Mouse (Mus musculus): Measurements from ENCODE around the gene Eps8l2. TPM values are rescaled to one million over a fixed set of nuclear protein-coding genes. Genes with fewer than 3 reads are reported as not detected.
"Not testable (repeated sequence)": the region's sequence is repeated elsewhere in the genome, so short reads cannot be mapped to it uniquely, and the experiment has no call there.

The Eps8l2 gene
- polyA plus RNA-seq, 1 experiment from 2014 or later: 13.6 TPM

DNA sequence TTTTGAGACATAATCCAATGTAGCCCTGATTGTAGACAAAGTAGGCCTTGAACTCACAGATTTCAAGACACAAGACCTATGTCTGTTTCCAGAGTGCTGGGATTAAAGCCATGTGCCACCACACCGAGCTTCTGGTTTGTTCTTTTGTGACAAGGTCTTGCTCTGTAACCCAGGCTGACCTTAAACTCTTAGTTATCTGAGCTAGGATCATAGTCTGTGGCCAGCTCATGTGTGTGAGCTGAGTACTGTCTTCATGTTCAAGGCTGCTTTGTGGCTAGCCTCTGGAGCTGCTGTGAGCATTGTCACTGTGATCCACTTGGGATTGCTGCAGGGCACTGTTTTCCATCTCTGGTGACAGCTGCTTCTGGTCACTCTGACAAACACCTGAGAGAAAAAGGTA is 56.7 kb downstream of the Eps8l2 start:
- no peaks in the 10 kb centered on the region for H3K9me3 ChIP-seq (ENCODE audit: control insufficient read depth, low read length)
- 61% methylated on average over 1 of the region's 1 CpGs for WGBS
- no peak overlapping the region for H3K27ac ChIP-seq (replicated peaks; ENCODE audit: low read depth, low read length)
- H3K4me3 ChIP-seq (ENCODE audit: low read depth, low read length): no peak overlapping the region
- H3K27me3 ChIP-seq (replicated peaks; ENCODE audit: control insufficient read depth, insufficient read depth, low read length): no peaks in the 10 kb centered on the region
- H3K9ac ChIP-seq (ENCODE audit: low read depth, low read length): no peak overlapping the region
- H3K36me3 ChIP-seq (ENCODE audit: control insufficient read depth, insufficient read depth, low read length): peaks cover 39% of the 10 kb centered on the region
- ATAC-seq (ENCODE audit: low read depth) (no peak), DNase-seq (ENCODE audit: low spot score) (no peak)
- peaks cover 8% of the 10 kb centered on the region for H3K4me1 ChIP-seq (ENCODE audit: control insufficient read depth, insufficient read depth, low read length)
- H3K4me2 ChIP-seq (ENCODE audit: low read depth, low read length): no peak overlapping the region

GRCm38 (mm10) chr7:141403305-141403704 is 64.6 kb downstream of the Eps8l2 start:
- DNase-seq (ENCODE audit: low spot score) (peak; percentile 42), ATAC-seq (ENCODE audit: low read depth) (peak; percentile 53; the same call in 1 of the 2 replicates)
- H3K27ac ChIP-seq (replicated peaks; ENCODE audit: low read depth, low read length): no peak overlapping the region
- H3K9me3 ChIP-seq (ENCODE audit: control insufficient read depth, low read length): no peaks in the 10 kb centered on the region
- H3K4me1 ChIP-seq (ENCODE audit: control insufficient read depth, insufficient read depth, low read length): no peaks in the 10 kb centered on the region
- no peak overlapping the region for H3K4me2 ChIP-seq (ENCODE audit: low read depth, low read length)
- no peaks in the 10 kb centered on the region for H3K27me3 ChIP-seq (replicated peaks; ENCODE audit: control insufficient read depth, insufficient read depth, low read length)
- no peak overlapping the region for H3K9ac ChIP-seq (ENCODE audit: low read depth, low read length)
- H3K4me3 ChIP-seq (ENCODE audit: low read depth, low read length): no peak overlapping the region
- WGBS: 53% methylated on average over 5 of the region's 5 CpGs
- H3K36me3 ChIP-seq (ENCODE audit: control insufficient read depth, insufficient read depth, low read length): peaks cover 53% of the 10 kb centered on the region

DNA sequence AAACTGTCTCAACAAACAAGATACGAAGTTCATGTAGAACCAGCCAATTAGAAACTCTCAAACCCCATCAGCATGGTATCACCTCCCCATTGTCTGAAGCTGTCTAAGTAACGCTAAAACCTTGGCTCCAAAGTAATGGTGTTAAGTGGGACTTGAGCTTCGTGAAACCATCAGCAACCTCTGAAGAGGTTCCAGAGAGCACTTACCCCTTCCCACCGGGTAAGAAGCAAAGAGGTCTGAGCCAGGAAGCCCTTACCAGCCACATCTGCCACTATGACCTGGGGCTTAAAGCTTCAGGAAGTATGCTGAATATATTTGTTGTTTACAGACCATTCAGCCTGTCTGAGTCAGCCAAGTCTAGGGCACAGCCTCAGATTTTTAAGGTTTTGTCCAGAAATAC is 66.8 kb downstream of the Eps8l2 start:
- DNase-seq (ENCODE audit: low spot score): no peak
- Histone ChIP-seq H3K9ac (ENCODE audit: low read depth, low read length) (no peak overlapping the region), H3K4me1 (ENCODE audit: control insufficient read depth, insufficient read depth, low read length) (no peaks in the 10 kb centered on the region), H3K4me3 (ENCODE audit: low read depth, low read length) (no peak overlapping the region), H3K27me3 (replicated peaks; ENCODE audit: control insufficient read depth, insufficient read depth, low read length) (no peaks in the 10 kb centered on the region), H3K4me2 (ENCODE audit: low read depth, low read length) (no peak overlapping the region), H3K27ac (replicated peaks; ENCODE audit: low read depth, low read length) (no peak overlapping the region), H3K9me3 (ENCODE audit: control insufficient read depth, low read length) (no peaks in the 10 kb centered on the region), H3K36me3 (ENCODE audit: control insufficient read depth, insufficient read depth, low read length) (peaks cover 54% of the 10 kb centered on the region)
- WGBS: 80% methylated on average over 4 of the region's 4 CpGs
- ATAC-seq (ENCODE audit: low read depth): no peak

DNA sequence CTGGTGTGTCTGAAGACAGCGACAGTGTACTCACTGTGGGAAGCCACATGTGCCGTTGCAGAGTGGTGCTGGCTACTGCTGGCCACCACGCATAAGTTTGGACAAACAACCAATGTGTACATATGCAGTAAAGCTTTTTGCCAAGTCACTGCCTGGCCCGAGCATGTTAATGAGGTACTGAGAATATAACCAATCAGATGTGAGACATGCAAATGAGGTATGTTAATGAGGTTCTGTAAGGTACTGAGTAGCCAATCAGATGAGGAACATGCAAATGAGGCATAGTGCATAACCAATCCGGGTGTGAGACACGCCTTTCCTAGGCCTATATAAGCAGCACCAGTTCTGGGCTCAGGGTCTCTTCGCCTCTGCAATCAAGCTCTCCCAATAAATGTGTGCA is 69.0 kb downstream of the Eps8l2 start:
- not testable (repeated sequence) for H3K4me3 ChIP-seq (ENCODE audit: low read depth, low read length); H3K27ac ChIP-seq (replicated peaks; ENCODE audit: low read depth, low read length); H3K9me3 ChIP-seq (ENCODE audit: control insufficient read depth, low read length); H3K4me1 ChIP-seq (ENCODE audit: control insufficient read depth, insufficient read depth, low read length); H3K9ac ChIP-seq (ENCODE audit: low read depth, low read length); ATAC-seq (ENCODE audit: low read depth); H3K27me3 ChIP-seq (replicated peaks; ENCODE audit: control insufficient read depth, insufficient read depth, low read length); H3K4me2 ChIP-seq (ENCODE audit: low read depth, low read length); DNase-seq (ENCODE audit: low spot score)
- H3K36me3 ChIP-seq (ENCODE audit: control insufficient read depth, insufficient read depth, low read length): peaks cover 45% of the 10 kb centered on the region
- 93% methylated on average over 6 of the region's 7 CpGs for WGBS

- H3K36me3 ChIP-seq (ENCODE audit: control insufficient read depth, insufficient read depth, low read length): peaks cover 38% of the 10 kb centered on the region
Measured at GRCm38 (mm10) chr7:141408833-141409232, 70.2 kb downstream of the Eps8l2 start.

GRCm38 (mm10) chr7:141410631-141411030 is 72.0 kb downstream of the Eps8l2 start:
- no peaks in the 10 kb centered on the region for H3K27me3 ChIP-seq (replicated peaks; ENCODE audit: control insufficient read depth, insufficient read depth, low read length)
- H3K27ac ChIP-seq (replicated peaks; ENCODE audit: low read depth, low read length): no peak overlapping the region
- no peaks in the 10 kb centered on the region for H3K9me3 ChIP-seq (ENCODE audit: control insufficient read depth, low read length)
- no peak overlapping the region for H3K4me2 ChIP-seq (ENCODE audit: low read depth, low read length)
- no peak overlapping the region for H3K4me3 ChIP-seq (ENCODE audit: low read depth, low read length)
- no peaks in the 10 kb centered on the region for H3K4me1 ChIP-seq (ENCODE audit: control insufficient read depth, insufficient read depth, low read length)
- no peak overlapping the region for H3K9ac ChIP-seq (ENCODE audit: low read depth, low read length)
- DNase-seq (ENCODE audit: low spot score): no peak
- H3K36me3 ChIP-seq (ENCODE audit: control insufficient read depth, insufficient read depth, low read length): peaks cover 38% of the 10 kb centered on the region
- ATAC-seq (ENCODE audit: low read depth): no peak
- WGBS: 92% methylated on average over 8 of the region's 8 CpGs

More at GRCm38 (mm10) chr7:141408833-141409232, 70.2 kb downstream of the Eps8l2 start:
- H3K4me2 ChIP-seq (ENCODE audit: low read depth, low read length): no peak overlapping the region
- WGBS: 9% methylated on average over 11 of the region's 11 CpGs
- peak; percentile 78 for ATAC-seq (ENCODE audit: low read depth)
- H3K27ac ChIP-seq (replicated peaks; ENCODE audit: low read depth, low read length): no peak overlapping the region
- H3K27me3 ChIP-seq (replicated peaks; ENCODE audit: control insufficient read depth, insufficient read depth, low read length): no peaks in the 10 kb centered on the region
- no peak overlapping the region for H3K9ac ChIP-seq (ENCODE audit: low read depth, low read length)
- no peaks in the 10 kb centered on the region for H3K4me1 ChIP-seq (ENCODE audit: control insufficient read depth, insufficient read depth, low read length)
- no peak overlapping the region for H3K4me3 ChIP-seq (ENCODE audit: low read depth, low read length)
- no peaks in the 10 kb centered on the region for H3K9me3 ChIP-seq (ENCODE audit: control insufficient read depth, low read length)
- DNase-seq (ENCODE audit: low spot score): peak; percentile 85

GRCm38 (mm10) chr7:141411667-141412066 is 73.0 kb downstream of the Eps8l2 start:
- Histone ChIP-seq H3K4me3 (ENCODE audit: low read depth, low read length) (no peak overlapping the region), H3K4me1 (ENCODE audit: control insufficient read depth, insufficient read depth, low read length) (no peaks in the 10 kb centered on the region), H3K27ac (replicated peaks; ENCODE audit: low read depth, low read length) (no peak overlapping the region), H3K9ac (ENCODE audit: low read depth, low read length) (no peak overlapping the region), H3K4me2 (ENCODE audit: low read depth, low read length) (no peak overlapping the region), H3K36me3 (ENCODE audit: control insufficient read depth, insufficient read depth, low read length) (peaks cover 38% of the 10 kb centered on the region), H3K9me3 (ENCODE audit: control insufficient read depth, low read length) (no peaks in the 10 kb centered on the region), H3K27me3 (replicated peaks; ENCODE audit: control insufficient read depth, insufficient read depth, low read length) (no peaks in the 10 kb centered on the region)
- DNase-seq (ENCODE audit: low spot score) (no peak), ATAC-seq (ENCODE audit: low read depth) (no peak)
- WGBS: 100% methylated on average over 1 of the region's 1 CpGs

Other genes with a start within 250 kb of the Eps8l2 start
- 4.0 and 4.4 TPM in 2 replicates for gene Sigirr, start 238.3 kb upstream of the Eps8l2 start, polyA plus RNA-seq (2014; fragmentation: Nextera tagmentation; extraction: Ambion mirVana)
- 3.7 and 5.0 TPM in 2 replicates for gene Ano9, start 221.1 kb upstream of the Eps8l2 start, polyA plus RNA-seq (2014; fragmentation: Nextera tagmentation; extraction: Ambion mirVana)
- gene Ptdss2, start 216.5 kb upstream of the Eps8l2 start, polyA plus RNA-seq (2014; fragmentation: Nextera tagmentation; extraction: Ambion mirVana): 64.5 and 74.8 TPM in 2 replicates
- 160 and 166 TPM in 2 replicates for gene Rnh1, start 166.0 kb upstream of the Eps8l2 start, polyA plus RNA-seq (2014; fragmentation: Nextera tagmentation; extraction: Ambion mirVana)
- 122 and 142 TPM in 2 replicates for gene Hras, start 144.9 kb upstream of the Eps8l2 start, polyA plus RNA-seq (2014; fragmentation: Nextera tagmentation; extraction: Ambion mirVana)
- 6.0 and 7.2 TPM in 2 replicates for gene Lrrc56, start 144.7 kb upstream of the Eps8l2 start, polyA plus RNA-seq (2014; fragmentation: Nextera tagmentation; extraction: Ambion mirVana)
- 1.3 and 1.5 TPM in 2 replicates for gene Lmntd2, start 124.8 kb upstream of the Eps8l2 start, polyA plus RNA-seq (2014; fragmentation: Nextera tagmentation; extraction: Ambion mirVana)
- 26.7 and 30.2 TPM in 2 replicates for gene Rassf7, start 123.0 kb upstream of the Eps8l2 start, polyA plus RNA-seq (2014; fragmentation: Nextera tagmentation; extraction: Ambion mirVana)
- gene Phrf1, start 110.1 kb upstream of the Eps8l2 start, polyA plus RNA-seq (2014; fragmentation: Nextera tagmentation; extraction: Ambion mirVana): 59.8 and 62.7 TPM in 2 replicates
- 2.3 and 2.4 TPM in 2 replicates for gene Irf7, start 72.4 kb upstream of the Eps8l2 start, polyA plus RNA-seq (2014; fragmentation: Nextera tagmentation; extraction: Ambion mirVana)
- gene Cdhr5, start 62.1 kb upstream of the Eps8l2 start, polyA plus RNA-seq (2014; fragmentation: Nextera tagmentation; extraction: Ambion mirVana): 0.21 TPM in 1 of 2 replicates, not detected in the other
- gene Sct, start 59.7 kb upstream of the Eps8l2 start, polyA plus RNA-seq (2014; fragmentation: Nextera tagmentation; extraction: Ambion mirVana): 9.9 and 13.8 TPM in 2 replicates
- 0.81 and 1.3 TPM in 2 replicates for gene Drd4, start 46.9 kb upstream of the Eps8l2 start, polyA plus RNA-seq (2014; fragmentation: Nextera tagmentation; extraction: Ambion mirVana)
- gene Deaf1, start 11.2 kb upstream of the Eps8l2 start, polyA plus RNA-seq (2014; fragmentation: Nextera tagmentation; extraction: Ambion mirVana): 72.7 and 82.7 TPM in 2 replicates
- gene Tmem80, start 11.1 kb upstream of the Eps8l2 start, polyA plus RNA-seq (2014; fragmentation: Nextera tagmentation; extraction: Ambion mirVana): 21.1 and 27.7 TPM in 2 replicates
- gene Taldo1, start 53.3 kb downstream of the Eps8l2 start, polyA plus RNA-seq (2014; fragmentation: Nextera tagmentation; extraction: Ambion mirVana): 248 and 250 TPM in 2 replicates
- 37.1 and 51.1 TPM in 2 replicates for gene Gatd1, start 75.3 kb downstream of the Eps8l2 start, polyA plus RNA-seq (2014; fragmentation: Nextera tagmentation; extraction: Ambion mirVana)
- 2.8 and 4.5 TPM in 2 replicates for gene Cend1, start 90.6 kb downstream of the Eps8l2 start, polyA plus RNA-seq (2014; fragmentation: Nextera tagmentation; extraction: Ambion mirVana)
- gene Slc25a22, start 99.0 kb downstream of the Eps8l2 start, polyA plus RNA-seq (2014; fragmentation: Nextera tagmentation; extraction: Ambion mirVana): 29.1 and 30.7 TPM in 2 replicates
- gene Pidd1, start 105.1 kb downstream of the Eps8l2 start, polyA plus RNA-seq (2014; fragmentation: Nextera tagmentation; extraction: Ambion mirVana): 7.1 and 7.4 TPM in 2 replicates
- 1,283 and 1,386 TPM in 2 replicates for gene Rplp2, start 108.5 kb downstream of the Eps8l2 start, polyA plus RNA-seq (2014; fragmentation: Nextera tagmentation; extraction: Ambion mirVana)
- 16.9 and 20.4 TPM in 2 replicates for gene Pnpla2, start 116.3 kb downstream of the Eps8l2 start, polyA plus RNA-seq (2014; fragmentation: Nextera tagmentation; extraction: Ambion mirVana)
- 6.6 and 10.3 TPM in 2 replicates for gene Cracr2b, start 122.2 kb downstream of the Eps8l2 start, polyA plus RNA-seq (2014; fragmentation: Nextera tagmentation; extraction: Ambion mirVana)
- gene Cd151, start 128.5 kb downstream of the Eps8l2 start, polyA plus RNA-seq (2014; fragmentation: Nextera tagmentation; extraction: Ambion mirVana): 54.9 and 60.7 TPM in 2 replicates
- 59.3 and 65.2 TPM in 2 replicates for gene Polr2l, start 136.3 kb downstream of the Eps8l2 start, polyA plus RNA-seq (2014; fragmentation: Nextera tagmentation; extraction: Ambion mirVana)
- gene Tspan4, start 136.4 kb downstream of the Eps8l2 start, polyA plus RNA-seq (2014; fragmentation: Nextera tagmentation; extraction: Ambion mirVana): 85.1 and 86.2 TPM in 2 replicates
- 47.4 and 47.9 TPM in 2 replicates for gene Chid1, start 201.0 kb downstream of the Eps8l2 start, polyA plus RNA-seq (2014; fragmentation: Nextera tagmentation; extraction: Ambion mirVana)
- gene Ap2a2, start 223.3 kb downstream of the Eps8l2 start, polyA plus RNA-seq (2014; fragmentation: Nextera tagmentation; extraction: Ambion mirVana): 68.0 and 73.8 TPM in 2 replicates

Measured in embryonic facial prominence, embryonic 14.5 days (tissue).